Mouse (Mus musculus) intestine, embryonic 16.5 days (tissue): ENCODE data around the gene Dpp8. TPM values are rescaled to one million over a fixed set of nuclear protein-coding genes. Genes with fewer than 3 reads are reported as not detected.

Experiments
- ATAC-seq: fragments of 200-750 bp; cut with Nextera tagmentation; 2 replicates; pipeline ENCODE4 v1.8.0; 2017; ENCODE audit warnings: moderate TSS enrichment, moderate library complexity
- H3K27ac ChIP-seq: fragments of 300-500 bp; sonication (generic); 2 replicates; pipeline ENCODE4 v1.5.1; 2014; ENCODE audit warnings: mild to moderate bottlenecking, low read length
- H3K27me3 ChIP-seq: fragments of 300-500 bp; sonication (generic); replicated peaks from 2 replicates; pipeline ENCODE4 v1.6.1; 2014; ENCODE audit warnings: low read length, control low read depth, mixed read lengths; ENCODE audit not compliant: control insufficient read depth, insufficient read depth
- H3K36me3 ChIP-seq: fragments of 300-500 bp; sonication (generic); 2 replicates; pipeline ENCODE4 v1.6.1; 2014; ENCODE audit warnings: low read length, control low read depth; ENCODE audit not compliant: control insufficient read depth, insufficient read depth
- H3K4me1 ChIP-seq: fragments of 300-500 bp; sonication (generic); 2 replicates; pipeline ENCODE4 v1.6.1; 2014; ENCODE audit warnings: low read length, control low read depth, mixed read lengths; ENCODE audit not compliant: control insufficient read depth, insufficient read depth
- H3K4me2 ChIP-seq: fragments of 300-500 bp; sonication (generic); 2 replicates; pipeline ENCODE4 v1.6.1; 2014; ENCODE audit warnings: low read depth, low read length, control low read depth
- H3K4me3 ChIP-seq: fragments of 300-500 bp; sonication (generic); 2 replicates; pipeline ENCODE4 v1.5.1; 2014; ENCODE audit warnings: mild to moderate bottlenecking, low read length
- H3K9ac ChIP-seq: fragments of 300-500 bp; sonication (generic); 2 replicates; pipeline ENCODE4 v1.6.1; 2014; ENCODE audit warnings: low read depth, low read length
- H3K9me3 ChIP-seq: fragments of 300-500 bp; sonication (generic); 2 replicates; pipeline ENCODE4 v1.6.1; 2016; ENCODE audit warnings: low read length, control low read depth; ENCODE audit not compliant: control insufficient read depth
- WGBS: fragments of 180-500 bp; shearing (Covaris S2); extraction: QIAGEN DNeasy Blood & Tissue Kit; methylation state at CpG from one replicate; pipeline ENCODE4 v1.1.7; 2014; 5-methylcytosine and 5-hydroxymethylcytosine counted together
- polyA plus RNA-seq: library from polyadenylated mRNA; unstranded; fragments of >200 nt; fragmentation: Nextera tagmentation; extraction: Ambion mirVana; gene quantifications from 2 replicates; pipeline ENCODE4 v1.2.1, GENCODE M21; 2015

Gene Dpp8
- polyA plus RNA-seq, 1 experiment from 2014 or later: 26.9 TPM

DNA sequence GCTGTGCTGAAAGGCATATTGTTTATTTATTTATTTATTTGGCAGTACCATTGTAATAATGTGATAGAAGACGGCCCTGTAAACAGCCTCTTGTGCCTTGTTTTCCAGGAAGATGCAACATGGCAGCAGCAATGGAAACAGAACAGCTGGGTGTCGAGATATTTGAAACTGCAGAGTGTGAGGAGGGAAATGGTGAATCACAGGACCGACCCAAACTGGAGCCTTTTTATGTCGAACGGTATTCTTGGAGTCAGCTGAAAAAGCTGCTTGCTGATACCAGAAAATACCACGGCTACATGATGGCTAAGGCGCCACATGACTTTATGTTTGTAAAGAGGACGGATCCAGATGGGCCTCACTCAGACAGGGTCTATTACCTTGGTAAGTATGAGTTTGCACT, 4.6 kb downstream of the Dpp8 start:
- Histone ChIP-seq H3K36me3 (peaks cover 19% of the 10 kb centered on the region), H3K9me3 (no peaks in the 10 kb centered on the region), H3K27ac (no peak overlapping the region), H3K4me1 (peaks cover 17% of the 10 kb centered on the region), H3K27me3 (no peaks in the 10 kb centered on the region), H3K4me3 (no peak overlapping the region), H3K4me2 (no peak overlapping the region), H3K9ac (no peak overlapping the region)
- no peak for ATAC-seq
- whole genome bisulfite sequencing: 86% methylated on average over 8 of the region's 8 CpGs

DNA sequence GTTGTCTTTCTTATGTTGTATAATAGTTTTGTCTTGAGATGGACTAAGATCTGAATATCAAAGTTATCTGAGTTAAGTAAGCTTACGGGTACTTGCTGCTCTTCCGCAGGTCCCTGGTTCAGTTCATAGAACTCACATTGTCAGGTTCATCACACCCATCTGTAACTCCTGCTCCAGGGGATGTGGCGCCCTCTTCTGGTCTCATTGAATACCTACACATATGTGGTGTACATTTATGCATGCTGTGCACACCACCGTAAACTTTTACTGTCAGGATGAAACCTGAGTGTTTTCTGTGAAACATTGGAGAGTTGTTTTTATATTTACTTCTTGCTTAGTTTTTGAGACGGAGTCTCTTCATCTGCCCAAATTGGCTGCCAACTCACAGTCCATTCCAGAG, 9.2 kb downstream of the Dpp8 start:
- ATAC-seq: no peak
- Histone ChIP-seq H3K4me1 (no peaks in the 10 kb centered on the region), H3K36me3 (peaks cover 26% of the 10 kb centered on the region), H3K27me3 (no peaks in the 10 kb centered on the region), H3K9me3 (no peaks in the 10 kb centered on the region), H3K9ac (no peak overlapping the region), H3K4me3 (no peak overlapping the region), H3K27ac (no peak overlapping the region), H3K4me2 (no peak overlapping the region)
- WGBS: 98% methylated on average over 5 of the region's 5 CpGs

DNA sequence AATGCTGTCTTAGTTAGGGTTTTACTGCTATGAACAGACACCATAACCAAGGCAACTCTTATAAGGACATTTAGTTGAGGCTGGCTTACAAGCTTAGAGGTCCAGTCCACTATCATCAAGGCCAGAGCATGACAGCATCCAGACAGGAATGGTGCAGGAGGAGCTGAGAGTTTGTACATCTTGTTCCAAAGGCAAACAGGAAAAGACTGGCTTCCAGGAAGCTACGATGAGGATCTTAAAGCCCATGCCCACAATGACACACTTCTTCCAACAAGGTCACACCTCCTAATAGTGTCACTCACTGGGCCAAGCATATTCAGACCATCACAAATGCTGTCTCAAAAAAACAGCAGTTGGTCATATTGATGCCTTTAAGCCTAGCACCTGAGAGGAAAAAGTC, 14.8 kb downstream of the Dpp8 start:
- H3K4me3 ChIP-seq: no peak overlapping the region
- no peaks in the 10 kb centered on the region for H3K9me3 ChIP-seq
- no peak overlapping the region for H3K9ac ChIP-seq
- no peak for ATAC-seq
- 87% methylated on average over 1 of the region's 1 CpGs for WGBS
- H3K27ac ChIP-seq: no peak overlapping the region
- peaks cover 21% of the 10 kb centered on the region for H3K36me3 ChIP-seq
- no peaks in the 10 kb centered on the region for H3K27me3 ChIP-seq
- H3K4me1 ChIP-seq: no peaks in the 10 kb centered on the region
- H3K4me2 ChIP-seq: no peak overlapping the region

DNA sequence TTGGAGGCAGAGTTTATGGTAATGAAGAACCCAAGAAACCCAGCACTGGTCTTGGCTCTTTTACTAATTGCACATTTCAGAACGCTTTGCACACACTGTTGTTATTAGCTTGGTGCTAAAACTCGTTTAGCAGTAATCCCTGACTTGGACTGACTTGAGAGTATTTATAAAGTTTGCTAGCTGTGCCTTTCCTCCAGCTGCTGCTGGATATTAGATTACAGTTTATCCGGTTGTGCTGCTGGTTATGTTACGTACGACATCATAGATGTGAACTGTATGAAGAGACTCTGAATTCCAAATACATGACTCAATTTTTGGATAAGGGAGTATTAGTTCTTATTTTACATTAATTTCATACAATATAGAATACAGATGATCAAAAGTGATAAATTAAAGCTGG, 17.2 kb downstream of the Dpp8 start:
- H3K4me1 ChIP-seq: no peaks in the 10 kb centered on the region
- H3K4me2 ChIP-seq: no peak overlapping the region
- no peak overlapping the region for H3K4me3 ChIP-seq
- no peak overlapping the region for H3K27ac ChIP-seq
- H3K9ac ChIP-seq: no peak overlapping the region
- WGBS: 88% methylated on average over 5 of the region's 5 CpGs
- no peak for ATAC-seq
- H3K27me3 ChIP-seq: no peaks in the 10 kb centered on the region
- no peaks in the 10 kb centered on the region for H3K9me3 ChIP-seq
- peaks cover 24% of the 10 kb centered on the region for H3K36me3 ChIP-seq

DNA sequence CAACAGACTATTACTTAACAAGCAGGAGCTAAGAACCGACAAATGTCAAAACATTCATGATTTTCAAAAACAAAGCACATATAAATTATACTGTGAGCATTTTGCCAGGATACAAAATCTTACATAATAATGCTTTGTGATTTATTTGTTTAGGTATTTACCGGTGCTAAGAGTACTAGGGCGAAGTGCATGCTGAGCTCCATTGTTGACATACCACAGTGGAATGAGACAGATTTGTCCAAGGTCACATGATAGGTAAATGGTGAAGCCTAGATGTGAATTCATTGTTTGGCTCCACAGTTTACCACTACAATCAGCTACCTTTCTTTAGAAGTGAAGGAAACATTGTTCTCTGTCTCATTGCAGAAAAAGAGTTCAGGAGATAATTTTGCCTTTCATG, 18.8 kb downstream of the Dpp8 start:
- no peaks in the 10 kb centered on the region for H3K9me3 ChIP-seq
- no peak overlapping the region for H3K27ac ChIP-seq
- H3K4me1 ChIP-seq: no peaks in the 10 kb centered on the region
- no peak for ATAC-seq
- H3K4me3 ChIP-seq: no peak overlapping the region
- peaks cover 24% of the 10 kb centered on the region for H3K36me3 ChIP-seq
- no peak overlapping the region for H3K4me2 ChIP-seq
- no peaks in the 10 kb centered on the region for H3K27me3 ChIP-seq
- no peak overlapping the region for H3K9ac ChIP-seq
- WGBS: 86% methylated on average over 3 of the region's 3 CpGs

DNA sequence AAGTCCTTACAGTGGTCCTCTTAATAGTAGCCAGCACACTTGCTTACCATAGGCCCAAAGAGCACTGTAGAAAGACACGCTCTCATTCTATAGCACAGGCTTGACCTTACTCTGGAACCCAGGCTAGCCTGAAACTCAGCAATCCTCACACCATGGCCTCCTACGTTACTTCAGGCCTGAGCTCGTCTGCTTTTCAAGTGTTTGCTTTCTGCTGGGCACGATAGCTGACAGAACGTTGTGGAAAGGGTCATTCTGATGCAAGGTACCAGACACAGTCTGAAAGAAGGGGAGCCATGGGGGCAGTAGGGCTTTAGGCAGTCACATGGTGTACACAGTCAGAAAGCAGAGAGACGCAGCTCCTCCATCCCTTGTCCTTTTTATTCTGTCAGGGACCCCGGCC, 32.0 kb downstream of the Dpp8 start:
- Histone ChIP-seq H3K4me1 (no peaks in the 10 kb centered on the region), H3K9me3 (no peaks in the 10 kb centered on the region), H3K9ac (no peak overlapping the region), H3K4me2 (no peak overlapping the region), H3K27ac (no peak overlapping the region), H3K4me3 (no peak overlapping the region), H3K36me3 (0 out of 2 replicates have a peak, but pooled peaks cover 3% of the 10 kb centered on the region), H3K27me3 (no peaks in the 10 kb centered on the region)
- 92% methylated on average over 7 of the region's 7 CpGs for WGBS
- no peak for ATAC-seq

DNA sequence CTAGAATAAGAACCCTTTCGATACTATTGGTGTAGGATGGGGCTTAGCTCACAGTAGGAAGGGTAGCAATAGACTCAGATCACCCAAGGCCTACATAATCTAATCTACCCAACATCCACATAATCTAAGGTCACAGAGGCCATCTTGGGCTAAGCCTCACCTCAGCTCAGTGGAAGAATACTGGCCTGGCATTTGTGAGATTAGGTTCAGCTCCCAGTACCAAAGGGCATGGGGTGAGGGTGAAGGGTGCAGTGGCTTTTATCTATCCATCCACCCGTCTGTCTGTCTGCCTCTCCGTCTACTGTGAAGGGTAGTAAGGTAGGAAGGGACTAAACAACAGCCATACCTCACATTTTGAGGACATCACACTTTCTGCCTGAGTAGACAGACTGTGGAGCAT, 38.4 kb downstream of the Dpp8 start:
- Histone ChIP-seq H3K4me2 (no peak overlapping the region), H3K27ac (no peak overlapping the region), H3K4me1 (no peaks in the 10 kb centered on the region), H3K36me3 (peaks cover 9% of the 10 kb centered on the region; the same call in 1 of the 2 replicates), H3K9ac (no peak overlapping the region), H3K4me3 (no peak overlapping the region), H3K9me3 (no peaks in the 10 kb centered on the region), H3K27me3 (no peaks in the 10 kb centered on the region)
- no peak for ATAC-seq
- WGBS: 89% methylated on average over 3 of the region's 3 CpGs

DNA sequence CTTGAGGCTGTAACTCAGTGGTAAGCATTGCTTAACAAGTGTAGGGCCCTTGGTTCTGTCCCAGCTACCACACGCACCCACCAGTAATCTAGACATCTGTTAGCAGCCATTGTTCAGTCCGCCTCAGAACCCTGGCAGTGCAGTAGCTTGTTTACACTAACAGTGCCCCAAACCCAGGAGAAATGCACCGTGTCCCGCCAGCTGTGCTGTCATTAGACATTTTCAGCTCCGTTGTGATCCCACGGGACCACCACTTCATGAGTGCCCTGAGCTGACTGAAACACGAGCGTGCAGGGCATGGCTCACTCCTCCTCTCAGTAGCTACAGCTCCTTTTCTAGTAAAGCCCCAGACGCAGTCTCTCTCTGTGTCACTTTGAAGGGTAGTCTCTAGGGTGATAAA, 41.3 kb downstream of the Dpp8 start:
- no peaks in the 10 kb centered on the region for H3K27me3 ChIP-seq
- H3K4me1 ChIP-seq: no peaks in the 10 kb centered on the region
- no peaks in the 10 kb centered on the region for H3K9me3 ChIP-seq
- H3K36me3 ChIP-seq: peaks cover 9% of the 10 kb centered on the region
- no peak overlapping the region for H3K4me3 ChIP-seq
- no peak overlapping the region for H3K27ac ChIP-seq
- H3K4me2 ChIP-seq: no peak overlapping the region
- 70% methylated on average over 9 of the region's 9 CpGs for WGBS
- no peak overlapping the region for H3K9ac ChIP-seq
- no peak for ATAC-seq

DNA sequence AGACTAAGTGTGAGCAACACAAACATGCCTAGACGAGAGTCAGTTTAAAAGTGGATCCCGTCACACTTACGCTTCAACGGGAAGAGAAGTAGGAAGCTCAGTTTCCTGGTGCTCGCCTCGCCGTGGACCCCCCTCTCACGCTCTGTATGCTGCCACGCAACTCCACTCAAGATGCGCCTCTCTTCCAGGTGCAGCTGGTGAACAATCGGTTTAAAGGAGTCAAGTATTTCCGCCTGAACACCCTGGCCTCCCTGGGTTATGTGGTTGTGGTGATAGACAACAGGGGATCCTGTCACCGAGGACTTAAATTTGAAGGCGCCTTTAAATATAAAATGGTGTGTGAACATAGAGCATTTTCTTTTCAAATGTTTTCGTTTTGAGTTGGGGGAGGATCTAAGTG, 42.0 kb downstream of the Dpp8 start:
- peaks cover 9% of the 10 kb centered on the region for H3K36me3 ChIP-seq

DNA sequence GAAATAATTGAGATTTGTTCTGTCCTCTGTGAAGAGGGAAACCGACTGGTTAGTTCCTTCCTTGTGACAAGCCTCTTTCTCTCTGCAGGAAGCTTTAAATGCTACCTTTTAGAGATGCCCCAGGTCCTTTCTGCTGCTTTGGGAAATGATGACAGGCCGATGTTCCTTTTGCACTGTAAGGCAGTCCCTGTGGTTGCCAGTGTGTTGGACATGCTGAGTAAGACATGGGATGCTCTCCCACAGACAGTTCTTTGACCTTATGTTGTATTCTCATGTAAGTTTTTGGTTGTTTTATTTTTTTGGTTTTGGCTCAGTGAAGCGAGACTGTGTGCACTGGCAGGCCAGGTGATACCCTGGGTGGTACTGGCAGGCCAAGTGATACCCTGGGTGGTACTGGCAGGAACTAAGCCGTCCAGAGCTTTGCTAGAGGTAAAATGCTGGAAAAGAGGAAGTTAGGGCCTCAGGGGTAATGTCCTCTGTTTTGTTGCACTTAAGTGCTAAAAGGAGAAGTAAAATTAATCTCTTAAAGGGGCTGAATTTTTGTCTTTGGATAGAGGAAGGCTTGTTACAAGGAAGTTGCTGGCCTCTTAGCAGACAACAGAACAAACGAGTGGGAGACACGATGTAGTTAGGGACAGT, 42.8 kb downstream of the Dpp8 start:
- WGBS: 86% methylated on average over 6 of the region's 6 CpGs
- no peak for ATAC-seq
- H3K9ac ChIP-seq: no peak overlapping the region
- H3K4me3 ChIP-seq: no peak overlapping the region
- H3K9me3 ChIP-seq: no peaks in the 10 kb centered on the region
- H3K4me1 ChIP-seq: no peaks in the 10 kb centered on the region
- H3K4me2 ChIP-seq: no peak overlapping the region
- peaks cover 9% of the 10 kb centered on the region for H3K36me3 ChIP-seq
- no peaks in the 10 kb centered on the region for H3K27me3 ChIP-seq
- H3K27ac ChIP-seq: no peak overlapping the region

More for the DNA sequence above, 42.0 kb downstream of the Dpp8 start:
- no peak overlapping the region for H3K4me3 ChIP-seq
- ATAC-seq: no peak
- H3K9ac ChIP-seq: no peak overlapping the region
- no peaks in the 10 kb centered on the region for H3K9me3 ChIP-seq
- H3K27me3 ChIP-seq: no peaks in the 10 kb centered on the region
- no peak overlapping the region for H3K27ac ChIP-seq
- no peak overlapping the region for H3K4me2 ChIP-seq
- 86% methylated on average over 15 of the region's 15 CpGs for WGBS
- no peaks in the 10 kb centered on the region for H3K4me1 ChIP-seq
